Mouse (Mus musculus): ENCODE data around the gene Zfp91. TPM values are rescaled to one million over a fixed set of nuclear protein-coding genes. Genes with fewer than 3 reads are reported as not detected.
"Not testable (repeated sequence)": the region's sequence is repeated elsewhere in the genome, so short reads cannot be mapped to it uniquely, and the experiment has no call there.

Zfp91 gene
- polyA plus RNA-seq, 1 experiment from 2014 or later, result 8.4 TPM

- H3K4me1 ChIP-seq (replicated peaks), result no peaks in the 10 kb centered on the region
- 30% methylated on average over 1 of the region's 1 CpGs for WGBS (ENCODE audit: insufficient replicate concordance)
- no peaks in the 10 kb centered on the region for H3K9me3 ChIP-seq (replicated peaks)
- no peak for ATAC-seq (ENCODE audit: low read depth)
- no peak overlapping the region for H3K4me2 ChIP-seq
- H3K36me3 ChIP-seq, result no peaks in the 10 kb centered on the region
- no peak overlapping the region for H3K4me3 ChIP-seq (replicated peaks)
- H3K27me3 ChIP-seq, result no peaks in the 10 kb centered on the region
- no peak for DNase-seq
- no peak overlapping the region for H3K27ac ChIP-seq
- no peak overlapping the region for H3K9ac ChIP-seq
Observed at GRCm38 (mm10) chr19:12731036-12731435, 64.9 kb downstream of the Zfp91 start.

DNA sequence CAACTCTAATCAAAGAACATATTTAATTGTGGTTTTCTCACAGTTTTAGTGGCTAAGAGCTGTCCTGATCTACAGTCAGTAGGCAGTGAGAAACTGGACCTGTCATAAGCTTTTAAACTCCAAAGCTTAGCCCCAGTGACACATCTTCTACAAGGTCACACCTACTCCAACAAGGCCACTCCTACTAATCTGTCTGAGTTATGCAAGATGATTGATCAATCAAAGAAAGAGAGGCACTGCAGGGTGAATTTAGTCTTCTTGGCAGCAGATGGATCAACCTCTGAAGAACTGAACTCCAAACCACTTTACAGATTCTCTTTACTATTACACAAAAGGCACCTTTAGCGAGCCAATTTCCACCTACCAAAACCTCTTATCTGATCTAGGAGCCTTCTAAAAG is 70.1 kb downstream of the Zfp91 start:
- H3K4me2 ChIP-seq, result no peak overlapping the region
- H3K9me3 ChIP-seq (replicated peaks), result no peaks in the 10 kb centered on the region
- H3K36me3 ChIP-seq, result no peaks in the 10 kb centered on the region
- no peak for ATAC-seq (ENCODE audit: low read depth)
- no peak overlapping the region for H3K27ac ChIP-seq
- H3K9ac ChIP-seq, result no peak overlapping the region
- DNase-seq, result no peak
- H3K4me3 ChIP-seq (replicated peaks), result no peak overlapping the region
- H3K4me1 ChIP-seq (replicated peaks), result no peaks in the 10 kb centered on the region
- no peaks in the 10 kb centered on the region for H3K27me3 ChIP-seq
- WGBS (ENCODE audit: insufficient replicate concordance), result 63% methylated on average over 1 of the region's 1 CpGs

- Histone ChIP-seq H3K9me3 (replicated peaks) (no peaks in the 10 kb centered on the region), H3K27ac (no peak overlapping the region), H3K4me2 (no peak overlapping the region), H3K27me3 (no peaks in the 10 kb centered on the region), H3K4me1 (replicated peaks) (no peaks in the 10 kb centered on the region), H3K9ac (no peak overlapping the region), H3K4me3 (replicated peaks) (no peak overlapping the region), H3K36me3 (no peaks in the 10 kb centered on the region)
- ATAC-seq (ENCODE audit: low read depth), result no peak
- WGBS (ENCODE audit: insufficient replicate concordance), result 29% methylated on average over 3 of the region's 3 CpGs
- DNase-seq, result no peak
Observed at GRCm38 (mm10) chr19:12722308-12722707, 73.6 kb downstream of the Zfp91 start.

DNA sequence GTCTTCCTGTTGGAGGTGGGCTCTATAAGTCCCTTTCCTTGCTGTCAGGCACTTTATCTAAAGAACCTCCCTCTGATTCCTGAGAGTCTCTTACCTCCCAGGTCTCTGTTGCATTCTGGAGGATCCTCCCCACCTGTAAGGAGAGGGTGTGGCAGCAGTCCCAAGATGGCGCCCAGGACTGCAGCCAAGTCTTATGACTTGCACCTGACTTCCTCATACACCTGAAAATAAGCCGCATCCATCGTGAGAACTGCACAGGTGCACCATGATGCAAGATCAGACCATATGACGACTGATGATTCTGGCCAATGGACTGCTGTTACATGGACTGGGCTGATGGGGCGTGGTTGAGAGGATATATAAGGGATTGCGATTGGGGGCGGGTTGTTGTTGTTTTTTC is 74.3 kb downstream of the Zfp91 start:
- H3K9me3 ChIP-seq (replicated peaks); DNase-seq; H3K27ac ChIP-seq; H3K4me2 ChIP-seq; H3K9ac ChIP-seq; H3K27me3 ChIP-seq; H3K36me3 ChIP-seq; H3K4me3 ChIP-seq (replicated peaks); ATAC-seq (ENCODE audit: low read depth); H3K4me1 ChIP-seq (replicated peaks): not testable (repeated sequence)
- 73% methylated on average over 7 of the region's 7 CpGs for WGBS (ENCODE audit: insufficient replicate concordance)

- H3K4me3 ChIP-seq (replicated peaks); H3K9me3 ChIP-seq (replicated peaks); DNase-seq; H3K27ac ChIP-seq; ATAC-seq (ENCODE audit: low read depth); H3K9ac ChIP-seq; H3K4me1 ChIP-seq (replicated peaks); H3K4me2 ChIP-seq; H3K36me3 ChIP-seq; H3K27me3 ChIP-seq: not testable (repeated sequence)
- WGBS (ENCODE audit: insufficient replicate concordance), result 68% methylated on average over 5 of the region's 5 CpGs
Observed at GRCm38 (mm10) chr19:12720919-12721318, 75.0 kb downstream of the Zfp91 start.

- WGBS (ENCODE audit: insufficient replicate concordance), result 16% methylated on average over 2 of the region's 2 CpGs
- no peak for DNase-seq
- Histone ChIP-seq H3K4me3 (replicated peaks) (no peak overlapping the region), H3K9ac (no peak overlapping the region), H3K9me3 (replicated peaks) (no peaks in the 10 kb centered on the region), H3K36me3 (no peaks in the 10 kb centered on the region), H3K4me2 (no peak overlapping the region), H3K4me1 (replicated peaks) (no peaks in the 10 kb centered on the region), H3K27ac (no peak overlapping the region), H3K27me3 (no peaks in the 10 kb centered on the region)
- ATAC-seq (ENCODE audit: low read depth), result no peak
Observed at GRCm38 (mm10) chr19:12720463-12720862, 75.5 kb downstream of the Zfp91 start.

GRCm38 (mm10) chr19:12719189-12719588 is 76.7 kb downstream of the Zfp91 start:
- DNase-seq (no peak), ATAC-seq (ENCODE audit: low read depth) (no peak)
- Histone ChIP-seq H3K4me2 (no peak overlapping the region), H3K4me3 (replicated peaks) (no peak overlapping the region), H3K36me3 (no peaks in the 10 kb centered on the region), H3K4me1 (replicated peaks) (no peaks in the 10 kb centered on the region), H3K9ac (no peak overlapping the region), H3K9me3 (replicated peaks) (no peaks in the 10 kb centered on the region), H3K27ac (no peak overlapping the region), H3K27me3 (no peaks in the 10 kb centered on the region)
- 65% methylated on average over 6 of the region's 6 CpGs for WGBS (ENCODE audit: insufficient replicate concordance)

Other genes starting within 250 kb of the Zfp91 start
- gene Gm4952, start 196.2 kb downstream of the Zfp91 start, polyA plus RNA-seq (2015; fragmentation: Nextera tagmentation; extraction: Ambion mirVana), result 1.5 and 1.8 TPM in 2 replicates
- gene Glyat, start 162.8 kb downstream of the Zfp91 start, polyA plus RNA-seq (2015; fragmentation: Nextera tagmentation; extraction: Ambion mirVana), result 0.16 and 0.23 TPM in 2 replicates
- gene Olfr1442, start 125.7 kb downstream of the Zfp91 start, polyA plus RNA-seq (2015; fragmentation: Nextera tagmentation; extraction: Ambion mirVana), result not detected in 2 replicates
- gene Olfr1443, start 118.0 kb downstream of the Zfp91 start, polyA plus RNA-seq (2015; fragmentation: Nextera tagmentation; extraction: Ambion mirVana), result not detected in 2 replicates
- 1.5 and 1.7 TPM in 2 replicates for gene Keg1, start 100.3 kb downstream of the Zfp91 start, polyA plus RNA-seq (2015; fragmentation: Nextera tagmentation; extraction: Ambion mirVana)
- gene Cntf, start 30.5 kb downstream of the Zfp91 start, polyA plus RNA-seq (2015; fragmentation: Nextera tagmentation; extraction: Ambion mirVana), result 0.69 and 0.81 TPM in 2 replicates
- gene Lpxn, start 67 bp upstream of the Zfp91 start, polyA plus RNA-seq (2015; fragmentation: Nextera tagmentation; extraction: Ambion mirVana), result 1.5 and 2.0 TPM in 2 replicates
- gene Gm5244, start 50.6 kb upstream of the Zfp91 start, polyA plus RNA-seq (2015; fragmentation: Nextera tagmentation; extraction: Ambion mirVana), result not detected in 2 replicates
- gene Olfr1444, start 61.2 kb upstream of the Zfp91 start, polyA plus RNA-seq (2015; fragmentation: Nextera tagmentation; extraction: Ambion mirVana), result not detected in 2 replicates
- gene Olfr1445, start 87.7 kb upstream of the Zfp91 start, polyA plus RNA-seq (2015; fragmentation: Nextera tagmentation; extraction: Ambion mirVana), result not detected in 2 replicates
- not detected in 2 replicates for gene Olfr1446, start 97.4 kb upstream of the Zfp91 start, polyA plus RNA-seq (2015; fragmentation: Nextera tagmentation; extraction: Ambion mirVana)
- gene Olfr1447, start 107.6 kb upstream of the Zfp91 start, polyA plus RNA-seq (2015; fragmentation: Nextera tagmentation; extraction: Ambion mirVana), result not detected in 2 replicates
- gene Olfr1448, start 128.3 kb upstream of the Zfp91 start, polyA plus RNA-seq (2015; fragmentation: Nextera tagmentation; extraction: Ambion mirVana), result not detected in 2 replicates
- gene Olfr1449, start 134.7 kb upstream of the Zfp91 start, polyA plus RNA-seq (2015; fragmentation: Nextera tagmentation; extraction: Ambion mirVana), result not detected in 2 replicates
- gene Olfr1450, start 154.1 kb upstream of the Zfp91 start, polyA plus RNA-seq (2015; fragmentation: Nextera tagmentation; extraction: Ambion mirVana), result not detected in 2 replicates
- gene Olfr1451, start 198.9 kb upstream of the Zfp91 start, polyA plus RNA-seq (2015; fragmentation: Nextera tagmentation; extraction: Ambion mirVana), result not detected in 2 replicates
- not detected in 2 replicates for gene Olfr1453, start 232.2 kb upstream of the Zfp91 start, polyA plus RNA-seq (2015; fragmentation: Nextera tagmentation; extraction: Ambion mirVana)